Mouse (Mus musculus): ENCODE data around the gene Tgfbr1. TPM values are rescaled to one million over a fixed set of nuclear protein-coding genes. Genes with fewer than 3 reads are reported as not detected.

The Tgfbr1 gene
- total RNA-seq (2023): 10 to 100 TPM; 31.0 to 31.8 TPM

DNA sequence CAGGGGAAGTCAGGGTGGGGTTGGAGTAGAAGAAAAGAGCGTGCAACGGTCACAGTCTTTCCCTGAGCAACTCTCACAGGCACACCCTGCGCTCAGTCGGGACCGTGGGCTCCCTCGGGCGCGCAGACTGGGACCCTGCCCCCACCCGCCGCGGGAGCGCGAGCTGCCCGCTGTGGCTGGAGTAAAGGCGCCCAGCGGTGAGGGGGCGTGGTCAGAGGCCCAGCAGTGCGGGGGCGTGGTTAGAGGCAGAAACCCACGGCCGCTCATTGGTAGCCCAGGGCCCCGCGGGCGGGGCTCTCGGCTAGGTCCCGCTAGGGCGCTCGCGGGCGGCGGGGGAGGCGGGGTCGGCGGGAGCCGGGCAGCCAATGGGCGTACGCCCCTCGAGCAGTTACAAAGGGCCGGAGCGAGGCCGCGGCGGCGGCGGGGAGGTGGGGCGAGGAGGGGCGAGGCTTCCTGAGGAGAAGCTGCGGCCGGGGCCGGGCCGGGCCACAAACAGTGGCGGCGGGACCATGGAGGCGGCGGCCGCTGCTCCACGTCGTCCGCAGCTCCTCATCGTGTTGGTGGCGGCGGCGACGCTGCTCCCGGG, at the start of gene Tgfbr1:
Tgfbr1 (plus strand) TSS at position 420 of the 586 bp plus-strand sequence.

Other genes with a start within 250 kb of the Tgfbr1 start
- gene Col15a1, start 145.1 kb upstream of the Tgfbr1 start, total RNA-seq (2023): under 1 TPM; 0.15 to 0.47 TPM
- gene Alg2, start 121.1 kb downstream of the Tgfbr1 start, total RNA-seq (2023): 1 to 10 TPM; 7.1 to 9.5 TPM
- 100 to 1,000 TPM; 124 to 147 TPM for gene Sec61b, start 121.4 kb downstream of the Tgfbr1 start, total RNA-seq (2023)